Mouse (Mus musculus): ENCODE measurements around the gene Serpinb9. TPM values are rescaled to one million over a fixed set of nuclear protein-coding genes. Genes with fewer than 3 reads are reported as not detected.
"Not testable (repeated sequence)": the region's sequence is repeated elsewhere in the genome, so short reads cannot be mapped to it uniquely, and the experiment has no call there.

The Serpinb9 gene
- total RNA-seq, 2 experiments from 2014 or later, result 7.8 to 8.6 TPM

DNA sequence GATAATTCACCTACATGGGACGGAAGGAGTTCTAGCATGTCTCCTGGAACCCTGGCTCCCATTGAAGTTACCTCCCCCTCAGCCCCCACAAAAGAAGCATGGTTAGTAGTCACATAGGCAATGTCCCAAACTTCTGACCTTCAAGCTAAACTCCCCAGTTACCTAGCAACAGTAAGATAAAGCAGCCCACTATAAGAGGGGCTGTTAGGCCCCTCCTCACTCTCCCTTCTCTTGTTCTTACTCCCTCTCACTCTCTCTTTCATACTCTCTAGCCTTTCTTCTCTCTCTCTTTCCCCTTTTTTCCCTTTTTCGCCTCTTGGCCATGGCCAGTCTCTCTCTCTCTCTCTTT, 9.2 kb upstream of the Serpinb9 start:
- no peak for DNase-seq
- intact Hi-C loops (cut with DNase I), result no loop called here

DNA sequence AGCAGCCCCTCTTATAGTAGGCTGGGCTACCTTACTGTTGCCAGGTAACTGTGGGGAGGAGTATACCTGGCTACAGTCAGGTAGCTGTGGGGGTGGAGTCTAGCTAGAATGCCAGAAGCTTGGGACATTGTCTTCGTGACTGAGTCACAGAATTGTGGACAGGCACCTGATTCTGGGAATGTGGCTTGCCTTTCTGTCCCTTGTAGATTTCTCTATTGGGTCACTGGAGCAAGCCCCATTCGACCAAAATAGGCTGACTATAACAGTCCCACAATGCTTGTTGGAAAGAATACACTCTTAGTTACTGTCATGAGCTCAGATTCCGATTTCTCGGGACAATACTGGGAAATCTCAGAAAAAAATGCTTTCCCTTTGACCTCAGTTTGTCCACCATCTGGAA, 8.0 kb upstream of the Serpinb9 start:
- intact Hi-C loops (cut with DNase I), result no loop called here
- no peak for DNase-seq

DNA sequence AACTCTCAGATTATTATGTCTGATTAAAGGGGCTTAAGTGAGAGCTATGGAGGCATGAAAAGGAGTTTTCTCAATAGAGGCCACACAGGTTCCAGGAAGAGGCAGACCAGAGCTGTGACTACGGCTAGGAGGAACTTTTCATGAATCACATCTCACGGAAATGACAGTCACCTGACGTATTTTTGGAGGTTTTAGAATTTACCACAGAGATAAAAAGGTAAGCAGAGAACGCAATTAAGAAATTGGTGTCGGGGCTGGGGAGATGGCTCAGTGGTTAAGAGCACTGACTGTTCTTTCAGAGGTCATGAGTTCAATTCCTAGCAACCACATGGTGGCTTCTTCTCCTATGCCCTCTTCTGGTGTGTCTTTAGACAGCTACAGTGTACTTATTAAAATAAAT, 1.7 kb upstream of the Serpinb9 start:
- intact Hi-C loops (cut with DNase I), result loop anchor here (5.0 kb wide), 2 partner anchors 34 to 99 kb away; partner anchors contain the start of gene Serpinb6b
- no peak for DNase-seq

DNA sequence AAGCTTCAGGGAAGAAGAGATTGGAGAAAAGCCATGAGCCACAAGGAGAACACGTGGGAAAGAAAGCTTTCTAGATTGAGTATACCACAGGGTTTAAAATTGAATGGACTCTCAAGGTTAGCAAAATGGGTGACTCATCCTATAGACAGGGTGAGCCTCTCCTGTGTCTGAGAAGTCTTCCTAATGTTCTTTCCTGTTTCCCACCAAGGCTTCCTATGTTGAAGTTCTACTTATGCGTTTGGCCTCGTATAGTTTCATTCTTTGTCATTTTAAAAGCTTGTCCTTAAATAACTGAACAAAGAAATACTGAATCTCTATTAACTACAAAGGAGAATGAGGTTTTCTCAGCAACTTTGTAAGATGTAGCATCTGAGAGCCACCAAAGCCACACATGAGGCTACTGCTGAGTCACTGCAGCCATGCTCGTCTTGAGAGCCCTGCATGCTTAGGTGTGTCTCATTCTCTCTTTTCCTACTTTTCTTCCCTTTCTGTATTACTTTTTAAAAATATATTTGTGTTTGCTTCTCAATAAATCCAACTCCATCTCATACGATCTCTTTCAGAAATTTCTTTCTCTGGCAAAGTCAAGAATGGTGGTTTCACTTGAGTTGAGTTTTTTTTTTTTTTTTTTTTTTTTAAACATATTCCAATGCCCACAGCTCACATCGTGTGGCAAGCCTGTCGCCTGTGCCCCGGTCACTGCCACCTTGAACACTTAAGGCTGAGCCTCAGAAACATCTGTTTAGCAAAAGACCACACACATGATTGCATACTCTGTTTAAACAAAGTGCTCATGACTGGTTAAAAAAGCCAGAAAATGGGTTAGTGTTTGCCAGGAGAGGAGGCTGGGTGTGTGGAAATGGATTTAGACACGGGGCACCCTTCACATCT, 718 bp downstream of the Serpinb9 start:
- DNase-seq, result no peak
- intact Hi-C loops (cut with DNase I), result loop anchor here (2.0 to 5.0 kb wide), 3 partner anchors 36 to 101 kb away; partner anchors contain the start of genes Serpinb1b and Serpinb6b

DNA sequence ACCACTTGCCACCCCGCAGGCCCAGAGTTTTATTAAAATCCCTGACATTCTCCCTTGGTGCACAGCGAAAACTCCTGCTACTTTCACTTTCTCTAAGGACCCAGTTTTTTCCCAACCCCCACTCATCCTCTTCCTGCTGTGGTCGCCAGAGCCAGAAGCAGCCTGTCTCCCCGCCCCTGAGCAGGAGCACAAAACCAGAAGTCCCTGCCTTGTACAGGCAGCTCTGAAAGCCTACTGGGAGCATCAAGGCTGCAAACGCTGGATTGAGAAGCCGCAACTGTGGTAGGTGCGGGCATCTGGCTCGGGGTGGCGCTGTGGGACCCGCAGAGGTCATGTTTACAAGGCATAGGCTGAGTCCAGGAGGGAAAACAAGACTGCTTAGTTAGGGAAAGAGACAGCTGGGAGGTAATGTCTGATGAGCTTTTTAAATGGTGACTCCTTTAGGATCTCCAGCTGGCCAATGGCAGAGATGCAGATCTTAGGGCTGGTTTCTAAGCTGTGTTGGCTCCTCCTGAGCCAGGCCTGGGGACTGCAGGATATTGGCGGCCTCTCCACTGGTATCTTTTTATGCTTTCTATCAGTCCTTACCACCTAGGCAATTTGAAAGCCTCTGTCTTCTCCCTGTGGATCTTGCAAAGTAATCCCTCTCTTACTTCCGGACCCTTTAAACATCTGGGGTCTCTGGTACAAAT, 1.5 kb downstream of the Serpinb9 start:
- intact Hi-C loops (cut with DNase I), result loop anchor here (5.0 kb wide), 2 partner anchors 37 to 102 kb away; partner anchors contain the start of gene Serpinb6b

DNA sequence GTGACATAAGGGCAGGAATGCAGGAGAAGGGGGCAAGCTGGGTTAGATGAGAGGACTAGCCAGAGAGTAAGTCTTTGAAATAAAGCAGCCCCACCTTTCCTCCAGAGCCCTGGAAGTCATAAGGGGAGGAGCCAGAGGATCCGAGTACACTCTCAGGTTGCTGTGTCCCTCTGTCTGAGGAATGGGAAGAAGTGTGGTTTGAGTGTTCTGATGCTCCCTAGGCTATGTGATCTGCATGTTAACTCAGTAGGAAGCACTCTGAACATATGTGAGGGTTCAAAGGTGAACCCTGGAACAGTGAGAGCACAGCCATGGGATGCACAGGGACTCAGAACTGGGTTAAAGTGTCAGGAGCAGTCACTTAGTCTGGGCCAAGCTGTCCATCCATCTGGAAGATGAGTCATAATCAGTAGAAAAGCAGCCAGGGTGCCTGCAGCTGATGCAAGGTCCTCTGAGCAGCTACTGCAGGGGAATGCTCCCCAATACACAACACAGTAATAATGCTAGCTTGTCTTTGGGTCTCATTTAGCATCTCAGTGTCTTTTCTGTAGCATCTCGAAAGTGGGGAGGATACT, 2.5 kb downstream of the Serpinb9 start:
- intact Hi-C loops (cut with DNase I), result no loop called here
- DNase-seq, result no peak

More for the DNA sequence above, 1.5 kb downstream of the Serpinb9 start:
- DNase-seq, result peak; percentile 86 to 89

DNA sequence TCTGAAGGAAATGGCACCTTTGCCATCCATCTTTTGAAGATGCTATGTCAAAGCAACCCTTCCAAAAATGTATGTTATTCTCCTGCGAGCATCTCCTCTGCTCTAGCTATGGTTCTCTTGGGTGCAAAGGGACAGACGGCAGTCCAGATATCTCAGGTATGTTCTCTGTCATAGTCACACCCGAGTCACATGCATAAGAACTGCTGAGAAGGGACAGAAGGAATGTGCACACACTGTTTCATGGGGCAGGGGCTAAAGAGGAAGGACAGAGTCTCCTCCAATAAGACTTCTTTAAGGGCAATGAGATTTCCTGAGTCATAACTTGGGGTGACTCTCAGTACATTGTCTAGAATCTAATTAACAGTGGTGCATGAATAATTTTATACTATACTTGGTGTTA, 3.5 kb downstream of the Serpinb9 start:
- intact Hi-C loops (cut with DNase I), result no loop called here
- no peak for DNase-seq

DNA sequence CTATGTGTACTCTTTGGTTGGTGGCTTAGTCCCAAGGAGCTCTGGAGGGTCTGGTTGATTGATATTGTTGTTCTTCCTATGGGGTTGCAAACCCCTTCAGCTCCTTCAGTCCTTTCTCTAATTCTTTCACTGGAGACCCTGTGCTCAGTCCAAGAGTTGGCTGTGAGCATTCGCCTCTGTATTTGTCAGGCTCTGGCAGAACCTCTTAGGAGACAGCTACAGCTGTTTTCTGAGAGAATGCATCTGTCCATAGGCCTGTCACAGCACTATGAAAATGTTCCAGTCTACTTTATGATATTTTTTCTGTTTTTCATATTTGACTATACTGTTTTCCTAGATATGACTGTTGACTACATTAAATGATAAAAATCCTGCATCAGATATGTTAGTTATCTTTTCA, 9.3 kb downstream of the Serpinb9 start:
- peak in 1 of 2 experiments; percentile 25 for DNase-seq
- intact Hi-C loops (cut with DNase I), result no loop called here

DNA sequence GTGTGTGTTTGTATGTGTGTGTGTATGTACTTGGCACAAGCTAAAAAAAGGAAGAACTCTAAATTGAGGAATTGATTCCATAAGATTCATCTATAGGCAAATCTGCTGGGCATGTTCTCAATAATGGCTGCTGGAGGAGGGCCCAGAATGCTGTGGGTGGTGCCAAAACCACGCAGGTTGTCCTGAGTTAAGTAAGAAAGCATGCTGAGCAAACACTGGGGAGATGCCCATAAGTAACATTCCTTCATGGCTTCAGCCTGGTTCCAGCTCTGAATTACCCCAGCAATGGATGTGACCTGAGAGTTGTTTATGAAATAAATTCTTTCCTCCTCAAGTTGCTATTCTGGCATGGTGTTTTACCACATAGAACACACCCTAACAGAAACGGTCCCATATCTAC, 10.2 kb downstream of the Serpinb9 start:
- intact Hi-C loops (cut with DNase I), result no loop called here
- no peak for DNase-seq

DNA sequence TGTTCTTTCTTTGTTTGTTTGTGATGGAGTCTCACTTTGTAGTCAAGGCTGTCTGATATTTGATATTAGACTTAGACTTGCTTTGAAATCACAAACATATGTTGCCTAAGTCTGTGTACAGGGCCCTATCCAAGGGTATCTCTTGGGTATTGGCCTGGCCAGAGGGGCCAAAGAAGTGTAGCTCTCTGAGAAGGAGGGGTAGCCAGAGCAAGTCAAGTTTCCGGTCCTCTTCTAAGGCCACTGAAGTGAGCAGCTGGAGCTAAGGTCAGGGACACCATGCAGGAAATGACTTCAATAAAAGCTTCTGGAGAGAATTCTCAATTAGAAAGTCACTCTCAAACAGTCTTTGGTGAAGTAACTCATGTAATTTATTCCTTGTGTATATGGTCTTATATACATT, 19.3 kb downstream of the Serpinb9 start:
- intact Hi-C loops (cut with DNase I), result no loop called here
- DNase-seq, result peak in 1 of 2 experiments; percentile 6

DNA sequence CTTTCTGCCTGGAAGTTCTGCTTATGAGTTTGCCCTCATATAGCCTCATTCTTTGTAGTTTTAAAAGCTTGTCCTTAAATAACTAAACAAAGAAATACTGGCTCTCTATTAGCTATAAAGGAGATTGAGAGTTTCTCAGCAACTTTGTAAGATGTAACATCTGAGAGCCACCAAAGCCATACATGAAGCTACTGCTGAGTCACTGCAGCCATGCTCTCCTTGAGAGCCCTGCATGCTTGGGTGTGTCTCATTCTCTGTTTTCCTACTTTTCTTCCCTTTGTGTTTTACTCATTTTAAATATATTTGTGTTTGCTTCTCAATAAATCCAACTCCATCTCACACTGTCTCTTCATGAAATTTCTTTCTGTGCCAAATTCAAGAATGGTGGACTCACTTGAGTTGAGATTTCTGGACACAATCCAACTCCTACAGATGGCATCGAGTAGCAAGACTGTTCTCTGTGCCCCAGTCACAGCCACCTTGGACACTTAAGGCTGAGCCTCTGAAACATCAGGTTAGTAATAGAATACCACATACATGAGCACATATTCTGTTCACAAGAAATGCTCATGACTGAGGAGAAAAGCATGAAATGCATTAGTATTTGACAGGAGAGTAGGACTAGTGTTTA, 23.5 kb downstream of the Serpinb9 start:
- DNase-seq, result no peak
- intact Hi-C loops (cut with DNase I), result no loop called here

DNA sequence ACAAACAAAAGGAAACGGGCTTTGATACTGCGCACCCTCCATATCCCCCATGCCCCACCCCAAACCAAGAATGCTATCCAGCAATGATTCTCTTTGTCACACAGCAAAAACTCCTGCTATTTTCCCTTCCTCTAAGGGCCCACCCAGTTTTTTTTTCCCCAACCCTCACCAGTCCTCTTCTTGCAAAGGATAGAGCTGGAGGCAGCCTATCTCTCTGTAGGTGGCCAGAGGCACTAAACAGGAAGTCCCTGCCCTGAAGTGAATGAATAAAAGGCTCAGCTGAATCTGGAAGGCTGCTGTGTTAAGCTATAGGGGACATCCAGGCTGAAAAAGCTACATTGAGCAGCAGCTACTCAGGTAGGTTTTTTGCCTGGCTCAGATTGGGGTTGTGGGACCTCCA, 24.2 kb downstream of the Serpinb9 start, which contains the start of gene Serpinb9b:
TSS of gene Serpinb9b (plus strand) at position 173 of the 400 bp plus-strand sequence.
- intact Hi-C loops (cut with DNase I), result no loop called here
- DNase-seq, result no peak

DNA sequence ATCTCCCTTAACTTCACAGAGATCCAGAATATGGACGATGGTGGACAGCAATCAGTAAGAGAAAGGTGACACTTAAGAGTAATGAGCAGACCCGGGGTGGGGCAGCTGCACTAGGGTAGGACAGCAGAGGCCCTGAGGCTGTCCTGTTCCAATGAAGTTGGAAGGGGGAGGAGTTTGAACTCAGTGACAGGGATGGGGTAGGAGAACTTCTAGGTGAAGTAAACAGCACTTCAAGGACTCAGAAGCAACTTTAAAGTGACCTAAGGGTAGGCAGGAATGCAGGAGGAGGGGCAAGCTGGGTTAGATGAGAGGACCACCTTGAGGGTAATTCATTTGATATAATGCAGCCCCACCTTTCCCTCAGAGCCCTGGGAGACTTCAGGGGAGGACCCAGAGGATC, 25.1 kb downstream of the Serpinb9 start:
- DNase-seq, result no peak
- intact Hi-C loops (cut with DNase I), result no loop called here

DNA sequence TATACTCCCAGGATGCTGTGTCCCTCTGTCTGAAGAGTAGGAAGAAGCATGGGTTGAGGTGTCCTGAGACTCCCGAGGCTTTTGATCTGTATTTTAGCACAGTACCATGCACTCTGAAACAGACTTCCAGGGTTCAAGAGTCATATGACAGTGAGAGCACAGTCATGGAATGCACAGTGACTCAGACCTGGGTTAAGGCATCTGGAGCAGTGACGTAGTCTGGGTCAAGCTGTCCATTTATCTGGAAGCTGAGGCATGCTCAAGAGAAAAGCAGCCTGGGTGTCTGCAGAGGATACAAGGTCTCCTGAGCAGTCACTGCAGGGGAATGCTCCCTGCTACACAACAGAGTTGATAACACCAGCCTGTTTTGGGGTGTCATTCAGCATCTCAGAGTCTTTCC, 25.5 kb downstream of the Serpinb9 start:
- DNase-seq, result no peak
- intact Hi-C loops (cut with DNase I), result no loop called here

DNA sequence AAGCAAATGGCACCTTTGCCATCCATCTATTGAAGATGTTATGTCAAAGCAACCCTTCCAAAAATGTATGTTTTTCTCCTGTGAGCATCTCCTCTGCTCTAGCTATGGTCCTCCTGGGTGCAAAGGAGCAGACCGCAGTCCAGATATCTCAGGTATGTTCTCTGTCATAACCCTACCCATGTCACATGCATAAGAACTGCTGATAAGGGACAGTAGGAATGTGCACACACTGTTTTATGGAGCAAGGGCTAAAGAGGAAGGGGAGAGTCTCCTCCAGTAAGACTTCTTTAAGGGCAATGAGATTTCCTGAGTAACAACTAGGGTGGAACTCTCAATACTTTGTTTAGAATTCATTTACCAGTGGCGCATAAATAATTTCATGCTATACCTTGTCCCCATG, 26.4 kb downstream of the Serpinb9 start:
- intact Hi-C loops (cut with DNase I); DNase-seq: not testable (repeated sequence)

DNA sequence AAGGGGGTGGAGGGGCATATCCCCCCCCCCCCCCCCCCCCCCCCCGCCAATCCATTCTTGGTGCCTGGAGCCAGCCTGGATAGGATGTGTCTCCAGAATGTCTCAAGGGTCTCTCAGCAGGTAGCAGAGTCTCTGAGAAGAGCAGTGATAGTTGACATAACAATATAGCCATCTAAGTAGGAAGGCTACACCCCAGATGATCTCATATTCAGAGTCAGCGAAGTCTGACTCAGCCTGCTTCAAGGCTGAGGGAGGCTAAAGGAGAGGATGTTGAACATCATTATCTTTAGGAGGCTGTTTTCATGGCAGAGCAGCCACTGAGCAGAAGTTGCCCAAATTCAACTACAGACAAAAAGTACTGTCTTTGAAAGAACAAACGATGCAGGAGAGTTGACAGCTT, 27.2 kb downstream of the Serpinb9 start:
- no peak for DNase-seq
- intact Hi-C loops (cut with DNase I), result no loop called here

DNA sequence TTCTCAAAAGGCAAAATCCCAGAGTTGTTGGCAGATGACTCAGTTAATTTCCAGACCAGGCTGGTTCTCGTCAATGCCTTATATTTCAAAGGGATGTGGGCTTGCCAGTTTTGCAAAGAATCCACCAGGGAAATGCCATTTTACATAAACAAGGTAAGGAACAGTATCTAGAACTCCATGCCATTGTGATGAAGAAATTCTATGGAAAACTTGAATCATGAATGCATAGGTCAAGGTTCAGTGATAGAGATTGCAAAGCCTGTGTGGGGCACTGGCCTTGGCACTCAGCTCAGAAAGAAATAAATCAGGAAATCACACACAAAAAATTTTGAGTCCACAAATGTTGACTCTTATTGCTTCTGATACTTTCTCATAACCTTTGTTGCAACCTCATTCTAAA, 32.5 kb downstream of the Serpinb9 start:
- intact Hi-C loops (cut with DNase I), result no loop called here
- DNase-seq, result no peak

DNA sequence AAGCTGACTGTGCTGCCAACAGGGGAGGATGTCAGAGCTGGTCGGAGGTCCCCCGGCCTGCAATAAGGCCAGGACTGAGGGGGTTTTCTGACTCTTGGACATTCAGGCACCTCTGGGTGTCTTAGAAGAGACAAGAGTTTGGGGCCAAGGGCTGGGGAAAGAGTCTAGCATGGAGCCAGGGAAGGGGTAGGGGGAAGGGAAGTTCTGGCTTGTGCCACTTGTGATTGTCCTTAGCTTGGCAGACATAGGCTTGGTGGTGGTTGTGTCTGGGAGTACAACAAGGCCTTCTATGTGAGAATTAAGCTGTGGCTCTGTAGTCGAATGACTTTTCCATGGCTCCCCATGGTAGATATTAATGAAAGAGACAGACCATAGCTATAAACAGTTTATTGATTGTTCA, 40.5 kb downstream of the Serpinb9 start:
- DNase-seq, result no peak
- intact Hi-C loops (cut with DNase I), result no loop called here

DNA sequence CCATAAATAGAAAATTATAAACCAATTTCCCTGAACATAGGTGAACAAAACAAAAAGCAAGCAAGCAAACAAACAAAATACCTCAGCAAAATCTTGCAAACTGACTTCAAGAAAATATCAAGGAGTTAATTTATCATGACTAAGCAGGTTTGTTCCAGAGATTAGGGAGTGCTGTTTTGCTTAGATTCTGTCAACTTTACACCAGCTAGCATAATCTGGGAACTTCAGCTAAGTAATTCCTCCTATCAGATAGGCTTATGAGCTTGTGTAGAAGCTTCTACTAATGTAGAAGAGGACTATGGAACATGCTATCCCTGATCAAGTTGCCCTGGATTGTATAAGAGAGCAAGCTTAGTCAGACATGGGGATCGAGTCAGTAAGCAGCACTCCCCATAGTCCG, 44.2 kb downstream of the Serpinb9 start:
- no peak for DNase-seq
- intact Hi-C loops (cut with DNase I), result no loop called here

DNA sequence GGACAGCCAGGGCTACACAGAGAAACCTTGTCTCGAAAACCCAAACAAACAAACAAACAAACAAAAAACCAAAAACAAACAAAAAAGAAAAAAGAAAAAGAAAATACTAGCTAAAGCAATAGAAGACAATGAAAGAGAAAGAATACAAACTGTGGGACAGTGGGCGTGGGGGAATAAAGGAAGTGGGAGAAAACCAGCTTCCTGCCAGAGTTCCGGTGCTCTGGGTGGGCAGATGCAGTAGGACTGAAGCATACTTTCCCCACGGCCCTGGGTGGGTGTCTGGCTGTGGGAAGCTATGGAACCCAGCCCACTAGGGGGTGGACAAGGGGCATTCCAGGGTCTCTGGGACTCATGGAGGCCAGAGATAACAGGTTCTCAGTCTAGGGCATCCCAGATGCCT, 45.1 kb downstream of the Serpinb9 start:
- DNase-seq, result no peak
- intact Hi-C loops (cut with DNase I), result no loop called here

DNA sequence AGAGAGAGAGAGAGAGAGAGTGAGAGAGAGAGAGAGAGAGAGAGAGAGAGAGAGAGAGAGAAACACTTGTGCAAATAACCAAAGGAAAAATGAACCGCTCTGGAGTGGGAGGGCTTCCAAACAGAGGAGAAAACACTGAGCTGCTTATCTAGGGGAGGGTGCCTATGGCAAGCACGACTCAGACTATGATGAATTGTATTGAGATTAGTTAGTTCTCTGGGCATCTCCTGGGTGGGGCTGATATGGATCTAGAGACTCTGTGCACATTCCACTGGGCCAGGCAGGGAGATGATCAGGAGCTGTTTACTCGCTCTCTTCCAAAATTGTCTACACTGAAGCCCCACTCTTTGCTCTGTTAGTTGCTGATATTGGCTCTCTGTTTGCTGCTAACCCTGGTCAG, 48.6 kb downstream of the Serpinb9 start:
- intact Hi-C loops (cut with DNase I), result no loop called here

More for the DNA sequence above, 48.6 kb downstream of the Serpinb9 start:
- no peak for DNase-seq
